Mouse (Mus musculus) gastrocnemius, postnatal 14 days (tissue): ENCODE measurements around the gene Chid1. TPM values are rescaled to one million over a fixed set of nuclear protein-coding genes. Genes with fewer than 3 reads are reported as not detected.

ENCODE experiments used
- DNase-seq: peaks from one replicate; pipeline ENCODE4 v3.0.0; 2021; ENCODE audit warnings: mixed read lengths
- intact Hi-C: fragments of 180-260 bp; cut with DNase I; formaldehyde crosslinking; loops from one replicate; pipeline ENCODE4 v1.15.1; 2025; ENCODE audit warnings: low total_unique reads
- total RNA-seq, 2 experiments: library from RNA; stranded (reverse); gene quantifications; 2 replicates each; pipeline ENCODE4 v1.2.3; 2021

The Chid1 gene
- total RNA-seq, 2 experiments from 2014 or later: 19.5 to 23.0 TPM

DNA sequence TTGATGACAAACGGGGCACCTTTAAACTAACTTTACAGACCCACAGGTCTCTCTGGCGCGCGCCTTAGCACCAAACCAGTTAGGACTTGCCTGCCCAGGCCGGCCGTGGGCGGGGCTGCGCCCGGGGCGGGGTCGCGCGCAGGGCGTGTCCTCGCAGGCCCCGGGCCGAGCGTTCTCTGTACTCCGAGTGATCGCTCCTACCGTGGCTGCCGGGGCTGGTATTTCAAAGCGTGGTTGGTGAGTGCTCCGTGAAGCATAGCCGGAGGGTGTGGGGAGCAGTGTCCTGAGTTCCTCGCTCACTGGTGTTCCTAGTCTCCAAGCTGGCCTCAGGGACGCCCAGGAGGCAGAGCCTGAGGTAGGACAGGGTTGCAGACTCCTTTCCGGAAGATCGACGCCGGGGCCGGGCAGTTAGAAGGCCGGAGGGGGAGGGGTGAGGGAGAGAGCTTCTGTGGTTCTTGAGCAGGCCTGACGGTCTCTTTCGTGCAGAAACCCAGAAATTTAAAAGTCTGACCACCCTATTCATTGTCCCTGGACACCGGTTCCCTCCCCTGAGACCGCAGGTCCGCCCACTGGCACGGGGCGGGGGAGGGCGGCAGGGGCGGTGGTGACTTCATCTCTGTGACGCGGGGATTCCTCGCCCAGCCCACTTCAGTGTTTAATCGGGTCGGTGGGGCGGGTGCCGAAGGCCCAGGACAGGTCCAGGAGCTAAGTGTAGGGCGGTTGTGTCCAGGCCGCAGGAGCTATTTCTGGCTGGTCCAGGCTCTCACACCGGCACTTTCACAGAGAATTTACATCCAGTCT is 72.2 kb downstream of the Chid1 start, which contains the start of gene Cd151:
Gene Cd151 (plus strand): TSS at position 163 of the 801 bp plus-strand sequence.
- peak; percentile 91 for DNase-seq
- intact Hi-C loops: no loop called here

DNA sequence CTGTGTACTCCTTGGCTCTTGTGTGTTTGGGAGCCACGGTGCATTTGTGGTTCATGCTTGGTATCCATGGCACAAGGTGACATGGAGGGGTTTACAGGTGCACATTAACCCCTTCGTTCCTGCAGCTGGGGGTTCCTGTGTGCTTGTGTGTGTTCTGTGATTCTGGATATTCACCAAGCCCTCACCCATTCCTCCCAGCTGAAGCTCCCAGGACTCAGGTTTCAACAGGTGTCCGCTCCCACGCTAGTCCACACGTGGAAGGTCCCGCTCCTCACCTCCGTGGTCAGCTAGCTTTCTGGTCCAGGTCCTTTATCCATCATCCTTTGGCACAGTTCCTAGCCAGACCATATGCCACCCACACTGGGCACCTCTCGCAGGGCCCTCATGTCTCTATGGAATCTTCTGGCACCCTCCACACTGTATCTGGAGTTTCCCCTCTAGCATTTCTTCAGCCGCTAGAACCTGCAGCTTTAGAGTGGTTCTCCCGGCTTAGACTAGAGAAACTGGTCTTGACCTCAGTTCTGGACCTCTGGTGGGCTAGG is 73.0 kb downstream of the Chid1 start:
- intact Hi-C loops: no loop called here
- peak; percentile 4 for DNase-seq

DNA sequence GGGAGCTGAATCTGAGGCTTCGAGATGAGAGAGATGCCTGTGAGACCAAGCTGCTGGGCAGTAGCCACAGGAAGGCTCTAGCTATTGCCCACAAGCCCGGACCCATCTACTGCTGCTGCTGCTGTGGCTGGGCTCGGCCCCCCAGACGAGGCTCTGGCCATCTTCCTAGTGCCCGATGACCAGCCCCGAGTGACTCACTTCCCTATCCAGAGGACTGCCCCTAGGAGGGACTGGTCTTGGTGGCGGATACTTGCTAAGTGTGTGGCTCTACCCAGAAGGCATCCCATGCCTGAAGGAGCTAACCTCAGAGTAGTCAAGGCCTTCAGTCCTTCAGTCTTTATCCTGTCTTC is 73.6 kb downstream of the Chid1 start:
- DNase-seq: peak; percentile 62
- intact Hi-C loops: no loop called here

DNA sequence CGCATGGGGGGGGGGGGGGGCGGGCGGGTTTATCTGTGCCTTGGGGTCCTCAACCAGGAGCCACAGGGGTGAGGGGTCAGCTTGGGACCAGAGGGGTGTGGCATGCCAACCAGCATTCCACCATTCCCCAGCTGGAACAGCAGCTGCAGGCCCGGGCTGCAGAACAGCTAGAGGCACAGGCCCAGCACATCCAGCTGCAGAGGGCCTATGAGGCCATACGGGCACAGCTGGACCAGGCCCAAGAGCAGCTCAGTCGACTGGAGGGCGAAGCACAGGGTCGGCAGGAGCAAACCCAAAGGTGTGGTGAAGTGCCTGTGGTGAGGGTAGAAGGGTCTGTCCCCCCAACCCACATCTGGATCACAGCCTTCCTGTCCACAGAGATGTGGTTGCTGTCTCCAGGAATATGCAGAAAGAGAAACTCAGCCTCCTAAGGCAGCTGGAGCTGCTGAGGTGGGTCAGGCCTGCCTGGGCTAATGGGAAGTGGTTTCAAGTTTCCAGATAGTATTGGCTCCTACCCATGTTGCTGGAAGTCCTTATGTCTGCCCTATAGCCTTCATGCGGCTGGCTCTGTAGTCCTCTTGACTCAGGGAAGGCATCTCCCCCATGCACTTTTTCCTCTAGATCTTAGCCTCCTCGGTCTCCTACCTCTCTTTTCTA is 74.1 kb downstream of the Chid1 start:
- peak; percentile 54 for DNase-seq
- intact Hi-C loops: no loop called here

DNA sequence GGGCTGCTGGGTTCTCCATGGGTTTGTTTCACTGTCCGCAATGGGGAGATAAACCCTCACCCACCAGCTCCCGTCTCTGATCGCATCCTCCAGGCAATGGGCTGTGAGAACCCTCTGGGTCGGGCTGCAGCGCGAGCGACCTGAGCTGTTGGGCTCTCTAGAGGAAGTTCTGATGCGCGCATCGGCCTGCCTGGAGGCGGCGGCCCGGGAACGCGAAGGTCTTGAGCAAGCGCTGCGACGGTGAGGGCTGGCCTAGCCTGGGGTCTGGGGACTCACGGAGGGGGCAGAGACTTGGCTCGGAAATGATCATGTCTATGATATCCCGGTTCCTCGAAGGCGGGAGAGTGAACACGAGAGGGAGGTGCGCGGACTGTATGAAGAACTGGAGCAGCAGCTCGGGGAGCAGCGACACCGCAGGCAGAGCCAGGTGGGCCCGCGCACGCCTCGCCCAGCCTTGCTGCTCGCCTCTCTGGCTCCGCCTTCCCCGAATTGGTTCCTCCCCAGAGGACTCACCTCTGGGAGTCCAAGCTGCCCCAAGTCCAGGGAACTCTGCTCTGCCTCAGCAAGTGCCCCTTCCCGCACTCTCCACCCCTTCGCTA is 75.0 kb downstream of the Chid1 start:
- DNase-seq: no peak
- intact Hi-C loops: no loop called here

DNA sequence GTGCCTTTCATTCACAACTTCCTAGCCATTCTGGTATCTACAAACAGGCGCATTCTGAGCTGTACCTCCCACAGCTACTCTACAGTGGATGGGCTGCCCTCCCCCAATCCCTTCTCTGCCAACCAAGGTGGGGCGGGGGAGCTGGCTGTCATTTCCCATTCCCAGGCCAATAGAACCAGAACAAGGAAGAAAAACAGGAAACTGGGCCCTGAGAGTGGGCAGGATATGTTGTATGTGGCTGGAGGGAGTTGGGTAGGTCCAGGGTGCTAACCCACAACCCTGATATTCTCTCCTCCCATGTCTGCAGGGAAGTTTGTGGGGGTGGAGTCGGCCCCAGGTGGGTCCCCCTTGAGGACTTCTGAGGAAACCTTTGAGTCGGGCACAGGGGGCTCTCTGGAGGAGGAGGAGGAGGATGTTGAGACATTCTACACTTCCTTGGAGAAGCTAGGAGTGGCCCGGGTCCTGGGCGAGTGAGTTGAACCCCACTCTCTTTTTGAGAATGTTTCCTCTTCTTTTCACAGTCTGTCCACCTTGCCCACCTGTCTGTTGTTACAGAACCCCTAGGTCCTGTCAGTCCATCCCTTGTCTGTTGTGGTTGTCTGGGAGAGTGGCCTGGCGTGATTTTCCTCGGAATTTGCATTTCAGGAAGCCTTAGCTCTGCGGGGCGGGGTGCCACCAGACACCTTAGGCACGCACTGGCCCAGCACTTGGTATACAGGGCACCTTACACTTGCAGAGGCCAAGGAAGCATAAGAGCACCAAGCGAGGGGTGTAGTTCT is 75.6 kb downstream of the Chid1 start:
- intact Hi-C loops: no loop called here
- peak; percentile 45 for DNase-seq

DNA sequence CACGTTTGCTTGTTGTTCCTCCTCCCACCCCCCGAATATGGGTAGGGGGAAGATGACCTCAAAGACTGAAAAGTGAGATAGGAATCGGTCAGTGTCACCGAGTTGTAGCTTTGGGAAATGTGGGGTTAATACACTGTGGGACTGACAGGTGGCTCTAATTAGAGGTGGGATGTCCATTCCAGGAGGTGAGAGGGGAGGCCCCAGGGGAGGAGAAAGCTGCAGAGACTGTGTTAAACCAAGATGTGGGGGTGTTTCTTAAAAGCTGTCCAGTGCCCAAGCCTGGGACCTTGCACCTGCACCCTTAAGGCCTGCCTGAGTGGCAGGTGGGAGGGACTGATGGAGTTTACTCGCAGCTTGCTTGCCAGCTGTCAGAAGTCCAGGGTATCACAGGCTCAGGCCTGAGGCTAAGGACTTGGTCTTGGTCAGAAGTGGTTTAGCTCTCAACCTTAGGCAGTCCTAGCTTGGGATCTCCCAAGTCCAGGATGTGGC is 77.3 kb downstream of the Chid1 start:
- intact Hi-C loops: no loop called here
- DNase-seq: peak; percentile 45

DNA sequence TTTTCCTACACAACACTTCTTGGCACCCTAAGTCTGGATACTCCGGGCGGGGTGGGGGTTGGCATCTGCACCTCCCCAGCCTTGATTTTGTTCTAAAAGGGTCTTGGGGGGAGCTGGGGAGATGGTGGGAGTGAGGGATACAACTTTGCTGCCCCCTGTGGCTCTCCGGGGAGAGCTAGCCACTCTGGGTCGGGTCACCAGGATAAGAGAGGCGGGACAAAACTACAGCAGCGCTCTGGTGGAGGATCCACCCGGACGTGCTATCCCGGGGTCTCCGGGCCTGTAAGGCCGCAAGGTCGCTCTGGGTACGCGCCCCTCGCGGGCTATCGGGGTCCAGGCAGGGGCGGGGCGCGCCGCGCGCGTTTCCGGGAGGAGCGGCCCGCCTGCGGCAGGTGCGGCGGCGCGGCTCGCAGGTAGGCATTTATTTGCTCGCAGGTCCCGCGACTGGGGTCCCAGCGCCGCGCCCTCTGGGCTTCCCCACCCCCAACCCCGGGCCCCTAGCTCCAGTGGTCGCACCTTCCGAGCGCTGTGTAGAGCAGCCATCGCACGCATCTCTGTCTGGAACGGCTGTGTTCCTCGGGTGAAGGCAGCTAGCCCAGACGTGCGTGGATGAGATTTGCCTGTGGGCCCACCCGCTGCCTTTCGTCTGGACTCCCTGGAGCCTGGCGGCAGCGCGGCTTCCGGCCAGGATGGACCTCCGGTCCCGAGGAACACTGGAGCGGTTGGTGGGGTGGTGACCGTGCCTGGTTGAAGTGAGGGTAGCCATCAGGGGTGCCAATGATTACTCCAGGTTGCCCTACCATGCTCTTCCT is 77.9 kb downstream of the Chid1 start:
- intact Hi-C loops: no loop called here
- DNase-seq: peak; percentile 32

DNA sequence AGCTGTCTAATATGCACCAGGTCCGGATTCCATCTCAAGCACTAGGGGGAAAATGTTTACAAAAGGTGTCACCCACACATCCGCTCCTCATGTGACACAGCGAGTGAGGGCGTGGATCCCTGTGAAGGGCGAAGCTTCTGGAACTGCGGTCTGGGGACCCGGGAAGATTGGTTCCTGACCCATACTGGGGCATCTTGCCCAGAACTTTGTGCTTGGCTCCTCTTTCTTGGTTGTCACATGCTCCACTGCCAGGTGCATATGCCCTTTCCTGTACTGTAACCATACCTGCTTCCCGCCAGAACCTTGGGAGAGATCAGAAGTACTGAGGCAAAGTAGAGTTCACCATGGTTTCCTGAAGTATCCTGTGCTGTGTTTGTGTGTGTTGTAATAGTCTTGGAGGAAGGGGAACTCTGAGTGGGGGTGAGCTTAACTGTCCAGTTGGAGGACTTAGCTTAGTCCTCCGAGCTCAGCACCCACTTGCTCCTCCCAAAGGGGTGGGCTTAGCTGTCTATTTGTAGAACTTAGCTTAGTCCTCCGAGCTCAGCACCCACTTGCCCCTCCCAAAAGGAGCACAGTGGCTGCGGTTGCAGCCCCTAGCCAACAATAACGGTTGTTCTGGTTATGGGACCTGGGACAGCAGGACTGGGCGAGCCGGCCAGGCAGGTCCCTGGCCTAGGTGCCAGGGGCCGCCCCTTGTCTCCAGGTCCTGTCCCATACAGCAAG is 79.1 kb downstream of the Chid1 start, which contains the start of gene Cracr2b:
Gene Cracr2b (plus strand): TSS at position 704 of the 723 bp plus-strand sequence.
- DNase-seq: peak; percentile 22
- intact Hi-C loops: no loop called here

DNA sequence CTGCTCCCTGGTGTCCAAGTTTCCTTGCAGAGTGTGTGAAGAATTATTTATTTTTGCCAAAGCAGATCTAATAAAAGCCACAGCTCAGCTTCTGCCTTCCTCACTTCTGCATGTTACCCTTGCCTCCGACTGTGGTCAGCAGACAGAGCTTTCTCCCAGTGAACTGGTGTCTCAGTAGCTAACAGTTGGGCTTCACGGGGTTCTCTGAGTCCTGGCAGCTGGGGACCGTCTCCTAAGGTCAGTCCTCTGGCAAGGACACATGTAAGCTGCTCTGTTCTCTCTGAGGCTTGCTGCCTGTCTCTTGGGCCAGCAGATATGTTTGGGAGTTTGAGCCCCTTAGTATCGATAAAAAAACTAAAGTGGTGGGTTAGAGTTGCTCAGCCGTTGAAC is 79.7 kb downstream of the Chid1 start:
- DNase-seq: peak; percentile 26

DNA sequence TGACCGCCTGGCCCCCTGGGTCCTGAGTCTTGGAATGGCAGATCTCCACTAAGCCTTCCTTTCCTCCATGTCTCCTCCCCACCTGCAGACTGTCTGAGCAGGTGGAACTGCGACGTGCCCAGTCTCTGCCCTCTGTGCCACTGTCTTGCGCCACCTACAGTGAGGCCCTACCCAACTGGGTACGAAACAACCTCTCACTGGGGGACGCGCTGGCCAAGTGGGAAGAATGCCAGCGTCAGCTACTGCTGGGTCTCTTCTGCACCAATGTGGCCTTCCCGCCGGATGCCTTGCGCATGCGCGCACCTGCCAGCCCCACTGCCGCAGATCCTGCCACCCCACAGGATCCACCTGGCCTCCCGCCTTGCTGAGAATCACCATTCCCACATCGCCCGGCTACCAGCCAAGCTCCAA is 80.4 kb downstream of the Chid1 start:
- DNase-seq: peak; percentile 32
- intact Hi-C loops: no loop called here

More for the DNA sequence above, 79.7 kb downstream of the Chid1 start:
- intact Hi-C loops: no loop called here

DNA sequence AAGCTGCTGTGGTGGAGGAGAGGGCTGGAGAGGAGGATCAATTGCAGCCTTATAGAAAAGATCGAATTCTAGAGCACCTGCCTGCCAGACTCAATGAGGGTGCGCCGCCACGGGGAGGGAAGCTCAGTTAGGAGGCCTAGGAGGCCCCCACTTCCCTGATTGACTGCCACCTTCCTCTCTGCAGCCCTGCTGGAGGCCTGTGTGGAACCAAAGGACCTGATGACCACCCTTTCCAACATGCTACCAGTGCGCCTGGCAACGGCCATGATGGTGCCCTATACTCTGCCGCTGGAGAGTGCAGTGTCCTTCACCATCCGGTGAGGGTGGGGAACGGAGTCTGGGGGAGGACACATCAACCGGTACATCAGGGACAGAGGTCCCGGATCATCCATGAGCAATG is 81.0 kb downstream of the Chid1 start:
- intact Hi-C loops: no loop called here
- DNase-seq: peak; percentile 3

DNA sequence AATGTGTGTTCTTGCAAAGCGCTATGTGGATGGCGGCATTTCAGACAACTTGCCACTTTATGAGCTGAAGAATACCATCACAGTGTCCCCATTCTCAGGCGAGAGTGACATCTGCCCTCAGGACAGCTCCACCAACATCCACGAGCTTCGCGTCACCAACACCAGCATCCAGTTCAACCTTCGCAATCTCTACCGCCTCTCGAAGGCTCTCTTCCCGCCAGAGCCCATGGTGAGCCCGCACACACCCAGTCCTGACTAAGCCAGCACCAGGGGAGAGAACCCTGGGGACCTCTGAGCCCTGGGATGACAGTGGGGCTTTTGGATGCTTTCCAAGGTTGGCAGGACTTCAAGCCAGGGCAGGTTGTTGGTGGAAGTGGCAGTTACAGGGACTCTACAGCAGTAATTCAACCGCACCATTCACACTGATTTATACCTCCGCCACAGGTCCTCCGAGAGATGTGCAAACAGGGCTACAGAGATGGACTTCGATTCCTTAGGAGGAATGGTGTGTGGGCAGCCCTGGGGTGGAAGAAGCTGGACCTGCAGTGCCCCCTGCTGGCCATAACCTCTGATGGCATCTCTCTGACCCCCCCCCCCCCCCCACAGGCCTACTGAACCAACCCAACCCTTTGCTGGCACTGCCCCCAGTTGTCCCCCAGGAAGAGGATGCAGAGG is 81.5 kb downstream of the Chid1 start:
- intact Hi-C loops: no loop called here
- peak; percentile 65 for DNase-seq

DNA sequence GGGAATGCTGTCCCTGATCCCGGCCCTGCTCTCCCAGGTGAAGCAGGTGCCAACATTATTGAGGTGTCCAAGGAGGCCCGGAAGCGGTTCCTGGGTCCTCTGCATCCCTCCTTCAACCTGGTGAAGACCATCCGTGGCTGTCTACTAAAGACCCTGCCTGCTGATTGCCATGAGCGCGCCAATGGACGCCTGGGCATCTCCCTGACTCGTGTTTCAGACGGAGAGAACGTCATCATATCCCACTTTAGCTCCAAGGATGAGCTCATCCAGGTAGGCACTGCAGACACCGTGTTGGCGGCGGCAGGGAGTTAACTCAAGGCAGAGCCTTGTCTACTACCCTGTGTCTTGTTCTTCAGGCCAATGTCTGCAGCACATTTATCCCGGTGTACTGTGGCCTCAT is 82.4 kb downstream of the Chid1 start:
- DNase-seq: peak; percentile 8
- intact Hi-C loops: no loop called here

DNA sequence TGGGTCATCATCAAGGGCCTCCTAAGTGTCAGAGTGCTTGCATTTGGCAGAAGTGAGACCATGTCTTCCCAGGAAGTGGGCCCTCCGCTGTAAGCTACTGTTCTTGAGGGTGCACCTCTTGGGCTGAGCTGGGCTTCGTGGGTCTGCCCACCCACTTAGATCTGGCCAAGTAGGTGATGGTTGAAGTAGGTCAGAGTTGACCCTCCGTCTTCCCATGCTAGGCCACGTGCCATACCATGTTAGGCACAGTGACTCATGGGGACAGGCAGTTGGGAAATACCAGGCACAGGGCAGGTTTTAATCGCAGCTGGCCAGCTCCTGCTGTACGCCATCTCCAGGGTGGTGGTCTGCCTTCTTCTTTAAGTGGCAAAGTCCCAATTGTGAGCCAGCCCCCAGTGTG is 82.9 kb downstream of the Chid1 start:
- intact Hi-C loops: no loop called here
- peak; percentile 43 for DNase-seq

DNA sequence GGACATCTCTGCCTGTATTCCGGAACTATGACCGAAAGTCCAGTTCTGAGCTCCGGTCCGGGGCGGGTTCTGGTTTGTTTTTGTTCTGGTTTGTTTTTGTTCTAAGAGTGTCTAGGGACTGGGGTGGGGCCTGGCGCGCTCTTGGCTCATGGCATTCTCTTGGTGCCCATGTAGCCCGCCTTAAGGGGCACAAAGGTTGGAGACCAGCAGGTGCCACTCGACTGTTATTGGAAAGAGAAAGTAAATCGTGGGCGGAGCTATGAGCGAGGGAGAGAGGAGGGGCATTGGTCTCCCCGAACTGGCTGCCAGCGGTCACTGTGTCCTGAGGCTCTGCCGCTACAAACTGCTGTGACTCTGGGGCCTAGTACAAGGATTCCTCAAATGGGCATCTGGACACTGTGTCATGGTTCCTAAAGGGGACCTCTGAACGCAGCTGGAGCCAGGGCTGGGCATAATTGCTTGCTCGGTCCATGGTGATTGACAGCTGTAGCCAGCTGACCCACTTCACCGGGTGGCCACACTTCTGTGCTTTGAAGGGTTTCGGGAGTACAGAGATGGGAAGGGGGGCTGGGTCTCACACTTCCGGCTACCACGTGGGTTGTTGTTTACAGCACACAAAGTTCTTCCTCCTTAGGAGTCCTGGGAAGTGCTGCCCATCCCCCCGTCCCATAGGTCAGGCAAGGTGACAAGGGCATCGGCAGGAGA is 83.9 kb downstream of the Chid1 start:
- DNase-seq: peak; percentile 78
- intact Hi-C loops: no loop called here
